Mouse (Mus musculus) heart, embryonic 13.5 days (tissue): Measurements from ENCODE around the gene Astn2. TPM values are rescaled to one million over a fixed set of nuclear protein-coding genes. Genes with fewer than 3 reads are reported as not detected.

Experiments
- ATAC-seq: fragments of 200-750 bp; cut with Nextera tagmentation; 2 replicates; pipeline ENCODE4 v1.8.0; 2017; ENCODE audit warnings: moderate TSS enrichment; ENCODE audit not compliant: insufficient number of reproducible peaks, low FRiP score, low TSS enrichment; ENCODE audit errors: extremely low read depth
- H3K27ac ChIP-seq: fragments of 300-500 bp; sonication (generic); replicated peaks from 2 replicates; pipeline ENCODE4 v1.5.1; 2015; ENCODE audit warnings: moderate library complexity, mild to moderate bottlenecking, inconsistent platforms
- H3K27me3 ChIP-seq: fragments of 300-500 bp; sonication (generic); replicated peaks from 2 replicates; pipeline ENCODE4 v1.6.1; 2015; ENCODE audit warnings: mild to moderate bottlenecking, inconsistent platforms
- H3K36me3 ChIP-seq: fragments of 300-500 bp; sonication (generic); 2 replicates; pipeline ENCODE4 v1.6.1; 2015; ENCODE audit warnings: mild to moderate bottlenecking, inconsistent platforms
- H3K4me1 ChIP-seq: fragments of 300-500 bp; sonication (generic); 2 replicates; pipeline ENCODE4 v1.6.1; 2015; ENCODE audit warnings: inconsistent platforms
- H3K4me2 ChIP-seq: fragments of 300-500 bp; sonication (generic); 2 replicates; pipeline ENCODE4 v1.6.1; 2015; ENCODE audit warnings: inconsistent platforms, mild to moderate bottlenecking, moderate library complexity
- H3K4me3 ChIP-seq: fragments of 300-500 bp; sonication (generic); 2 replicates; pipeline ENCODE4 v1.5.1; 2015; ENCODE audit warnings: moderate library complexity, mild to moderate bottlenecking, inconsistent platforms
- H3K9ac ChIP-seq: fragments of 300-500 bp; sonication (generic); 2 replicates; pipeline ENCODE4 v1.6.1; 2015; ENCODE audit warnings: inconsistent platforms, mild to moderate bottlenecking, moderate library complexity
- H3K9me3 ChIP-seq: fragments of 300-500 bp; sonication (generic); 2 replicates; pipeline ENCODE4 v1.6.1; 2016; ENCODE audit warnings: inconsistent platforms
- WGBS: fragments of 180-500 bp; shearing (Covaris S2); methylation state at CpG from one replicate; pipeline ENCODE4 v1.1.7; 2015; ENCODE audit warnings: mixed read lengths; 5-methylcytosine and 5-hydroxymethylcytosine counted together
- polyA plus RNA-seq: library from polyadenylated mRNA; unstranded; fragments of >200 nt; fragmentation: Nextera tagmentation; extraction: Ambion mirVana; gene quantifications from 2 replicates; pipeline ENCODE4 v1.2.1, GENCODE M21; 2015

Astn2 gene
- polyA plus RNA-seq, 1 experiment from 2014 or later = 0.24 TPM

DNA sequence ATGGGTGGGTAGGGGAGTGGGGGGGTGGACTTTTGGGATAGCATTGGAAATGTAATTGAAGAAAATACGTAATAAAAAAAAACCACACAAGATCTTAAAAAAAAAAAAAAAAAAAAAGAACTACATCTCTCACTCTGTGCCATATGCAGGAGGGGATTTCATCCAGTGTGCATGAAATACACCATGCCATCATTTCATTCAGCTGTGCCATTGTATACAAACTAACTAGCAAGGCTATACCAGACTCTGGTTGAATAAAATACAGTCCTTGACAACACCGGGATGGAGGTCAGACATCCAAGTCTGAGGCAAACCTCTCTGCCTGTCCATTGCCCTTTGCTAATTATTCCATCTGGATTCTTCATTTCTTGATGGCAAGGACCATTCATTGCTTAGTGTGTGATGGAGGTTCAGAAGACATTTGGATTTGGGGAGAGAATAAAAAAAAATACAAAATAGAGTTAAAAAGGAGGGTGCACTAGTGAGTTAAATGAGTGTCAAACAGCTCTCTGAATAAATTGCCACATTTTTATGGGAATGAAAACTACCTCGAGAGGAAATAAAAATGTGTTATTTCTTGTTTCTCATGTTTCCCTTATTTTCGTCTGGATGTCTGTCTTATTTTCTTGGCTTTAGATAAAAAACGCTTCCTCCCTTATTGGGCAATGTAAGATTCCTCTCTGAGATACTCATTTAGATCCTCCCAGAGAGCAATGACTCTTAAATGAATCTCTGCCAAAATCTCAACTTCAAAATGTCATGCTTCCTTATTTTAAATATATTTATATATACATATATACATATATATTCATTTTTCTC lies 445.8 kb downstream of the Astn2 start:
- WGBS = 63% methylated on average over 5 of the region's 5 CpGs
- H3K36me3 ChIP-seq = no peaks in the 10 kb centered on the region
- no peaks in the 10 kb centered on the region for H3K4me1 ChIP-seq
- no peak overlapping the region for H3K4me2 ChIP-seq
- ATAC-seq = no peak
- H3K4me3 ChIP-seq = no peak overlapping the region
- H3K27me3 ChIP-seq = no peaks in the 10 kb centered on the region
- H3K9ac ChIP-seq = no peak overlapping the region
- no peak overlapping the region for H3K27ac ChIP-seq
- H3K9me3 ChIP-seq = no peaks in the 10 kb centered on the region

DNA sequence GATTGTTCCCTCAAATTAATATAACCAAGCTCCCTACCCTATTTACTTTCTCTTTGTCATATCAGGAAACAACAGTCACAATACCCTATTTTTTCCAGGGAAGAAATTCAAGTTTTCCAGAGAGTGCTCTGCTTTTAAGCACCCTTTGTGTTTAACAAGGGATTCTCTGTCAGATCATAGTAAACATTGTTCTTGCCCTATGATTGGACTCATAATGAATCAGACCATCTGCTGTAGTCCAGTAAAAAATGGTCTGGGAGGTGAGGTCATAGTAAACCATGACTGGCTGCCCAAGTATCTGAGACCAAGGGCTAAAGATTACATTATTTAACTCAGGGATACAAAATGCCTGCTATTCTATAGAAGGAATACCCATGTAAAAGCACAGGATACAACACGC lies 452.5 kb downstream of the Astn2 start:
- H3K27me3 ChIP-seq = no peaks in the 10 kb centered on the region
- no peak overlapping the region for H3K4me2 ChIP-seq
- H3K9me3 ChIP-seq = no peaks in the 10 kb centered on the region
- H3K36me3 ChIP-seq = no peaks in the 10 kb centered on the region
- no peak for ATAC-seq
- WGBS = 81% methylated on average over 1 of the region's 1 CpGs
- H3K4me3 ChIP-seq = no peak overlapping the region
- no peak overlapping the region for H3K27ac ChIP-seq
- H3K9ac ChIP-seq = no peak overlapping the region
- no peaks in the 10 kb centered on the region for H3K4me1 ChIP-seq

DNA sequence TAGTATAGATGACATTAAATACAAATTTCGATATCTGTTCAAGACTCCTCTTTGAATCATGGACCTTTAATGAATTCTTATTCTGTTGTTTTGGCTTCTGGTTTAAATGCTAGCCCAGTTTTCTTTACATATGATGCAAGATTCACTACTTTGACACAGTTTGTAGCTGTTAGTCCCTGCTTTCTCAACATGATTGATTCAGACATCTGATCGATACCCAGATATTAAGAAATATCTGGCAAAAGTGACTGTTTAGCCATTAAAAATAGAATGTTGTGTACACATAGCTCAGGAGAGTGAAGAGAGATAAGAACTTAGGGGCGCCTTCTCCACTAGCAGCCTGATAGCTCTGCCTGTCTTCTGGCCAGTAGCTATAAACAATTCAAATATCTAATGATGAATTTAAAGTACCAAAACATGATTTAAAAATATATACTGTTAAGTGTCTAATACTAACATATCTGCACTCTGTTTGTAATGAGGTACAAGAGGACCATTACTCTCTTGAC lies 457.2 kb downstream of the Astn2 start:
- H3K27me3 ChIP-seq = no peaks in the 10 kb centered on the region
- no peak for ATAC-seq
- 71% methylated on average over 3 of the region's 3 CpGs for WGBS
- H3K36me3 ChIP-seq = no peaks in the 10 kb centered on the region
- H3K4me1 ChIP-seq = no peaks in the 10 kb centered on the region
- no peak overlapping the region for H3K4me2 ChIP-seq
- H3K4me3 ChIP-seq = no peak overlapping the region
- no peak overlapping the region for H3K9ac ChIP-seq
- no peaks in the 10 kb centered on the region for H3K9me3 ChIP-seq
- no peak overlapping the region for H3K27ac ChIP-seq

DNA sequence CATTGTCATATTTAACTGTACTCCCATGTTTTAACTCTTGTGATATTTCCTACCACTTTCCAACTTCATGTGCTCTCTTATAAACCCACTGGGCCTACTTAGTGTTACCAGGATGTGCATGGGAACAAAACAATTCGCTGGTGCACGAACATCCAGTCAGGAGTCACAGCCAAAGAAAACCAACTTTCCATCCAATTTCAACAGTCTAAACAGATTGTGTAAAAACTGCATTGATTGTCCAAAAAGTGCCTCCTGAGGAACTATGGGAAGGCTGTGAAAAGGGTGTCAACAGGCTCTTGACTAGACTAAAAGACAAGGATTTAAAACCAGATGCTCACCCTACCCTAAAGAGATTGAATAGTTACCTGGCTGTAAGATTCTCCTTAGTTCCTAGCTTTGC lies 458.4 kb downstream of the Astn2 start:
- no peaks in the 10 kb centered on the region for H3K4me1 ChIP-seq
- no peaks in the 10 kb centered on the region for H3K9me3 ChIP-seq
- no peak for ATAC-seq
- H3K4me2 ChIP-seq = no peak overlapping the region
- no peak overlapping the region for H3K27ac ChIP-seq
- WGBS = 74% methylated on average over 2 of the region's 2 CpGs
- no peak overlapping the region for H3K4me3 ChIP-seq
- no peaks in the 10 kb centered on the region for H3K27me3 ChIP-seq
- no peaks in the 10 kb centered on the region for H3K36me3 ChIP-seq
- no peak overlapping the region for H3K9ac ChIP-seq

DNA sequence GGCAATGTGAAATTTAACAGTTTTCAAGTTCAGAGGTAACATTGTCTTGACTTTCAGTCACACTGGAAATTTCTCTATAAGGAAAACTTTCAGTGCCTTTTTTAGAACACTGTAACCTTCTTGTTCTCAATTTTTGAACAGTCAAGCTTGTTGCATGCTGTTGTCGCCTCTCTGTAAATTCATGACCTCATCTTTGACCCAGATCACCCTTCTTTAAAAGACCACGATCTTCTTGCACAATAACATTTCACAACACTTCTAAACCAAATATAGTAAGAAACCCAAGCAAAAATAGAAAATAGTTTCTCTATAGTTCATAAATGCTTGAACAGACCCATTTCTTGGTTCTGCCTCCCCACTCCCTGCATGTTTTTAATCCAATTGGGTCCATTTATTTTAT lies 473.5 kb downstream of the Astn2 start:
- Histone ChIP-seq H3K36me3 (no peaks in the 10 kb centered on the region), H3K4me2 (no peak overlapping the region), H3K27me3 (no peaks in the 10 kb centered on the region), H3K9me3 (no peaks in the 10 kb centered on the region), H3K9ac (no peak overlapping the region), H3K27ac (no peak overlapping the region), H3K4me3 (no peak overlapping the region), H3K4me1 (no peaks in the 10 kb centered on the region)
- WGBS = 69% methylated on average over 2 of the region's 2 CpGs
- no peak for ATAC-seq

DNA sequence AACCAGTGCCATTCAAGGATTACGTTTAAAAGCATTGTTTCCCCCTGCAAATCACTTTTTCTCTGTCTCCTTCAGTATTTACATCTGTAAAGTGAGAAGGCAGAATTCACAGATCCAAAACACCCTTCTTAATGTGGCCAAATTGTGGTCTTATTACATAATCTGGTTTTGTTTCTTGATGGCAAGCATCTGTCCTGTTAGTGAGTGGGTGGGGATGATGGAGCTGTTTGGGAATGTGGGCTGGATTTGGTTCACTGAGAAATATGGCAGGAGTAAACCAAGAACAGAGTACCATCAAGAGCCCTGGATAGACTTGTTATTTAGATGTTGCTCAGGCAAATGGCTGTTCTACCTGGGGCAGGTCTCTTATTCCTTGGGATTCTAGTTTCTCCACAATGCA lies 484.1 kb downstream of the Astn2 start:
- 70% methylated on average over 1 of the region's 1 CpGs for WGBS
- H3K27ac ChIP-seq = no peak overlapping the region
- no peak overlapping the region for H3K9ac ChIP-seq
- H3K4me1 ChIP-seq = no peaks in the 10 kb centered on the region
- H3K36me3 ChIP-seq = no peaks in the 10 kb centered on the region
- no peaks in the 10 kb centered on the region for H3K9me3 ChIP-seq
- no peaks in the 10 kb centered on the region for H3K27me3 ChIP-seq
- no peak overlapping the region for H3K4me3 ChIP-seq
- no peak for ATAC-seq
- no peak overlapping the region for H3K4me2 ChIP-seq

DNA sequence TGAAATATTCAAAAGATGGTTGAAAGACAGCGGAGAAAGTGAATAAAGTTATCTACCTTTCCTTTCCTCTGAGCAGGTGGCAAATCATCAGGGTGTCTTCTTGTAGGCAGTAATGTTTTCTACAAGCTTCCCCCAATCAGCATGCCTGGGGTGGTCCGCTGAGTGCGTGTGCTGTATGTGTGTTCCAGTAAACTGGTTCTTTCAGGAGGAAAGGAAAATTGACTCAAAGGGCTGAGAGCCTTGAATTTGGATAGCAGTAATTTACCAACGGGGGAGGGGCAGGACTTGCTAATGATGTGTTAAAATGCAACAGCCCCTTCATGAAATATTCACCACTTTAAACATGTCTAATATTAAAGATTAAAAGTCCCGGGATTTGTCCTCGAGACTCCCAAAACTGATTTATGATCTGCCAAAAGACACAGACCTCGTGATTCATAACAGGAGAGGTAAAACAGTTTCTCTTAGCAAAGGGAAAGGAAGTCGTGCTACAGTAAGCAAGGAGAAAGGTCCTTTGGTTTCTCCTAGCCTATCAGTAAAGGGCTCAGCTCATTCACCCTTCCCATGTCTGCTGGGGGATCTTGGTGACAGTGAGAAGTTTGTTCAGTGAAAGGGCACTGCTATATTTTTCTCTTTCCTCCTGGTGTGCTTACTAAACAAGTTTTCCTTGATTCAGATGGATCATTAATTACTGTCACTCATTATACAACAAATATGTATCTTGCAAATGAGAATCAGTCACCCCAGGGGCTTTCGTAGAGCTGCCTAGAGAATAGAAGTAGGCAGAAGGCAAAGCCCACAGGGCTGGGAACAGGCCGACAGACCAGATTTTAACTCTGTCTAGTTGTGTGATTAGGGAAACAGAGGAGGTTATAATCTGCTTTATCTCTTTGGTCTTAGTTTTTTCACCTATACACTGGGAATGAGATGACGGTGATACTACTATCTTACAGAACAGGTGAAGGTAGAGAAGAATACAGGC lies 488.1 kb downstream of the Astn2 start:
- Histone ChIP-seq H3K4me2 (no peak overlapping the region), H3K4me1 (no peaks in the 10 kb centered on the region), H3K9me3 (no peaks in the 10 kb centered on the region), H3K27ac (no peak overlapping the region), H3K36me3 (no peaks in the 10 kb centered on the region), H3K27me3 (no peaks in the 10 kb centered on the region), H3K4me3 (no peak overlapping the region), H3K9ac (no peak overlapping the region)
- no peak for ATAC-seq
- WGBS = 67% methylated on average over 11 of the region's 11 CpGs

DNA sequence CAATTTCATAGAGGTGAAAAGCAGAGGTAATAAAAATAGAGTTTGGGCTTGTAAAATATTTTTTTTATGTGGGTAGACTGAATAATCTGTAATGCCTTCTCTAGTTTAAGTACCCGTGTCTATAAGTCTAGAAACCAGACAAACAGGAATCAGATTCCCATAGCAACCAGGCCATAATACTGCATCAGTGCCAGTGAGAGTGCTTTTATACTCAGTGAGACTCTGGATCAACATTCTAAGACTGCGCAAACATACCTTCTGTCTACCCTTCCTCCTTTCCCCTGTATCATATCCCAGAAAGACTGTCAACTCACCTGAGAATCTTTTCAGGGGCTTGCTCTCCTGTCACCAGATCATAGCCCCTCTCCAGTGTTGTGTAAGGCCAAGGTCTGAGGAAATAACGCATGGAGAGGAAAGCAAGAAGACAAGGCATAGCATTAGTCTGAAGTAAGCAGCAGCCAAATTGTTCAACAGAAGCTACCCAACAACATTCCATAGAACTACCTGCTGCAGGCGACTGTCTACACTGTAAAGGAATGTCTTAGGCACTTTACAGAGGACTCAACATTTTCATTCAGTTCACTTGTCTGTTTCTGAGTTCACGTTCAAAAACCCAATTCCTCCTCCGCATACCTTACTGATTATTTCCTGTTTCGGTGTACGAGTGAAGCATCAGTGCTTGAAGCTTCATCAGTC lies 492.0 kb downstream of the Astn2 start:
- Histone ChIP-seq H3K4me3 (no peak overlapping the region), H3K27me3 (no peaks in the 10 kb centered on the region), H3K9me3 (no peaks in the 10 kb centered on the region), H3K27ac (no peak overlapping the region), H3K4me2 (no peak overlapping the region), H3K9ac (no peak overlapping the region), H3K36me3 (no peaks in the 10 kb centered on the region), H3K4me1 (no peaks in the 10 kb centered on the region)
- WGBS = 72% methylated on average over 8 of the region's 8 CpGs
- ATAC-seq = no peak

DNA sequence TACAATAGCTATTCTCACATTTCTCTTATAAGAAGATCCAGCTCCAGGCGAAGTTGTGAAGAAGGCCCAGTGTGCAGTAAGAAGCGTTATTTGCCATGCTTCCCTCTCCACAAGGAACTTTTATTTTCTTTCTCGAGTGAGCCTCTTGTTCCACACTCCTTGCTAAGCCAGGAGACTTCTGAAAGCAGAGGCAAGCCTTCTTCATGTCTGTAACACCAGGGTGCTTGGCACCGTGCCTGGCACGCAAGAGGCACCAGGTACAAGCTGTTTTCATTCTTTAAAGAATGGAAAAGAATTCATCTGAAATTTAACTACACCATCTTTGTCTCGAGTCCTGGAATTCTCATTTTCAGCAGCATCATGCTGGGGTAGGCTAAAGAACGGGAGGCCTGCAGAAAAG lies 496.8 kb downstream of the Astn2 start:
- WGBS = 72% methylated on average over 7 of the region's 7 CpGs
- Histone ChIP-seq H3K9me3 (no peaks in the 10 kb centered on the region), H3K27ac (no peak overlapping the region), H3K4me3 (no peak overlapping the region), H3K4me1 (no peaks in the 10 kb centered on the region), H3K27me3 (no peaks in the 10 kb centered on the region), H3K4me2 (no peak overlapping the region), H3K9ac (no peak overlapping the region), H3K36me3 (no peaks in the 10 kb centered on the region)
- no peak for ATAC-seq

DNA sequence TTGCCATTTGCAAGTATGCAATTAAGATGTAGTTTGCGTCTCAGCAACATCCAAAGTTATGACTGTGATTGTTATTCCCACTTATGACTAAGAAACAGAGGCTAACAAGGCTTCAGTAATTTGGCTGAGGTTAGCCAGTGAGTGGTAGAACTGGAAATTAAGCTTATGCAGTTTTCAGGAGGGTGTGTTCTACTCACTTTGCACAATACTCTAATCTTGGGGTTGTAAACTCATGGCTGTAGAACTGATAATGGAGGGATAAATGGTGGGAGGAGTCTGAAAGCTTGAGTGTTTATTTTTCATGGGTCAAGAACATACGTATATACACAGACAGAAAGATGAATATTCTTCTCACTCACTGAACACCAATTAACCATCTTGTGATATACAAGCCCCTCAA lies 499.4 kb downstream of the Astn2 start:
- ATAC-seq = no peak
- H3K4me2 ChIP-seq = no peak overlapping the region
- no peaks in the 10 kb centered on the region for H3K9me3 ChIP-seq
- no peaks in the 10 kb centered on the region for H3K36me3 ChIP-seq
- H3K4me3 ChIP-seq = no peak overlapping the region
- no peak overlapping the region for H3K27ac ChIP-seq
- no peaks in the 10 kb centered on the region for H3K4me1 ChIP-seq
- H3K9ac ChIP-seq = no peak overlapping the region
- no peaks in the 10 kb centered on the region for H3K27me3 ChIP-seq
- 71% methylated on average over 2 of the region's 2 CpGs for WGBS
